ENCODE assay signal across 1 mouse cellular context in genomic region chr9:65288252-65288651, GRCm38 (mm10). TPM values are rescaled to one million over a fixed set of nuclear protein-coding genes. Genes with fewer than 3 reads are reported as not detected.
"Had no signal": no experiment of that assay in that cellular context is flagged by ENCODE, and none has a peak within 500 bp of the region (broad histone marks: within the 10 kb centered on the region; RNA-seq: fewer than 3 reads in every experiment).

No protein-coding gene starts in this region.

RNA-seq across cellular contexts. Expression of gene Cilp, which starts 23.3 kb away (rescaled TPM):
- total RNA-seq: neutrophil, adult 5-6 weeks had no signal
